Mouse (Mus musculus): ENCODE results near the gene Snrpd3.
A peak's percentile ranks its signal among the peaks of the same experiment; 100 is the strongest.
"Not testable (repeated sequence)": the region's sequence is repeated elsewhere in the genome, so short reads cannot be mapped to it uniquely, and the experiment has no call there.

The Snrpd3 gene

DNA sequence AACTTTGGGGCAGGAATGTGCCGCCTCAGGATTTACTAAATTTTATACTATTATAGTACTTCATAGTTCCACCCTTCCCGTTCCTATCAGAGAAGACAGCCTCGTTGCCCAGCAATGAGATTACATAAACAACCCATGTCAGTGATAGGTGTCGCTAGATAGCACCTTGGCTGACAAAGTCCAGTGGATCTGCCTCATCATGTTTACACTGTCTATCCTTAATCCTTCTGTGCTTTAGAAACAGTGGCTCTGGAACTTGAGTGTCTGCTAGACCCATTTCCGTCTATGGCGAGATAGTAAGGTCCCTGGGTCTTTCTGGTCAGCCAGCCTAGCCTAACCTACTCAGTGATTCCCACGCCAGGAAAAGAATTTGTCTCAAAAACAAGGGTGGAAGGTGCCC is 17.0 kb upstream of the Snrpd3 start:
- DNase-seq (ENCODE audit: low read depth, low spot score), result no peak

DNA sequence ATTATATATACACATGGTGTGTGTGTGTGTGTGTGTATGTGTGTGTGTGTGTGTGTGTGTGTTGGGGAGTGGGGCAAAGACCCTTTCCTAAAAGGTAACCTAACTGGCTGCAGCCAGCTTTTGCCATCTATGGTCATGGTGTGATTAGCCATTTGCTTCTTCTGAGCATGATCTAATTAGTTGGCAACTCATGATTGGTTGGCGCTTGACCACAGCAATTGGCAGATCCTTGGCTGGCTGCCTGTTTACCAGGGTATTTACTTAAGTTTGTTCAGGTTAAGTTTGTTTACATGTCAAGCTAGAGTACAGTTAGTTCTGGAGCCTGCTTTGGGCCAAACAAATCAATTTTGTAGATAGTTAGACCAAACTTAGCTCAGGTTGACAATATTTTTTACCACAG is 15.7 kb upstream of the Snrpd3 start:
- DNase-seq (ENCODE audit: low read depth, low spot score), result no peak

DNA sequence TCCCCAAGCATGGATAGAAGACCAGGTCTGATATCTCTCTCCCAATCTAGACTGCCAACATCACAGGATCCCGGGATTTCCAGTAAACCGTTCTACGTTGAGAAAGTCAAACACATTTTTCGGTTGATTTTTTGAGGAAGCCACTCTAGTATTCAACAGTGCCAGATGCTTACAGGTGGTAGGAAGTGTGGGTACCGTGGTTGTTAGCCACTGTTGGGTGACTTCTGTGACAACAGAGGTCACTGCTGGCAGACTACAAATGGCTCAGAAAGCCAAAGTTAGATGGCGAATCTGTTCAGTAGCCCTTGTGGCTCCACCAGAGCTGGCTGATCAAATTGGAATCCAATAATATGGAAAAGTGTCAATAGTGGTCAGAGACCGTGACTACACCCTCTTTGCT is 13.7 kb upstream of the Snrpd3 start:
- DNase-seq (ENCODE audit: low read depth, low spot score), result no peak

DNA sequence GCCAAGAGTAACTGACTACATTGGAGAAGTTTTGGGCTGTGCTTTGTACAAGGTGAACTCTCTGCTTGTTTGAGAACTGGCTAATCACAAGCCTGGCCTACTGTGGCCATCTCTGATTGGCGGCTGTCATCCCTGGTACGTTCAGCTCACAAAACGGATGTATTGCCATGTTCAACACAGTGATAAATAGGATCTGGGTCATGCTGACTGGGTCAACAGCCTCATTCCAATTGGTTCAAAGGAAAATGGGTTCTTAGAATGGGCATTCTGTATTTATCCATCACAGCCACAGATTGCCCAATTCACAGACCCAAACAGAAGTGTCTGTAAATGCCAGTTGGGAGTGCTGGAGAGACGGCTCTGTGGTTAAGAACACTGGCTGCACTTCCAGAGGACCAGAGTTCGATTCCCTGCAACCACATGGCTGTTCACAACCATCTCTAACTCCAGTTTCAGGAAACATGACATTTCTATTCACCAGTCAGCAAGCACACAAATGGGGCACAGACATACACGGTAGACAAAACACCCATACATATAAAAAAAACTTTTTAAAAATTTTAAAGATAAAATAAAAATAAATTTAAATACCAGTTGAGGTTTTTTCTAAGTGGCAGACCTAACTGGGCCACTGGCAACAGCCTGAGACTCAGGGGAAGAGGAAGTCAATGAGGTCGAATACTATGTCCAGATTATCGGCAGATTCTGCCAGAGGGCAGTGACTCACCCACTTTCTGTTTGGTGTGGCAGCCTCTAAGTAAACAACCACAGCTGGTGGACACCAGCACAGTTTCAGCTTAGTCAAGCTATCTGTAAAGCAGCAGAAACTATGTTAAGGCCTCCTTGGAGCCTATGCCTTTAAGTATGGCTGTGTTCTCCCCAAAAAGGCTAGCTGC is 12.9 kb upstream of the Snrpd3 start:
- no peak for DNase-seq (ENCODE audit: low read depth, low spot score)

DNA sequence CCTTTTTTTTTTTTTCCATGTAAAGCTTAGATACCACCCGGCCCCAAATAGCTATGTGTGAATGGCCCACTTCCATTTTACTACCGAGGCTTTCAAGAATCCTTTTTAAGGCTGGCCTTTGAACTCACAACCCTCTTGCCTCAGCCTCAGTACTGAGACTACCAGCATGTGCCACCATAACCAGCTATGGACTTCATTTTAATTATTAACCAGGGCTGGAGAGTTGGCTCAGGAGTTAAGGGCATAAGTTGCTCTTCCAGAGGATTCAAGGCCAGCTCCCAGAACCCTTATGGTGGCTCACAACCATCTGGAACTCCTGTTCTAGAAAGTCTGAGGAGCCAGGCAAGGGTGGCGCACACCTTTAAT is 12.2 kb upstream of the Snrpd3 start:
- no peak for DNase-seq (ENCODE audit: low read depth, low spot score)

DNA sequence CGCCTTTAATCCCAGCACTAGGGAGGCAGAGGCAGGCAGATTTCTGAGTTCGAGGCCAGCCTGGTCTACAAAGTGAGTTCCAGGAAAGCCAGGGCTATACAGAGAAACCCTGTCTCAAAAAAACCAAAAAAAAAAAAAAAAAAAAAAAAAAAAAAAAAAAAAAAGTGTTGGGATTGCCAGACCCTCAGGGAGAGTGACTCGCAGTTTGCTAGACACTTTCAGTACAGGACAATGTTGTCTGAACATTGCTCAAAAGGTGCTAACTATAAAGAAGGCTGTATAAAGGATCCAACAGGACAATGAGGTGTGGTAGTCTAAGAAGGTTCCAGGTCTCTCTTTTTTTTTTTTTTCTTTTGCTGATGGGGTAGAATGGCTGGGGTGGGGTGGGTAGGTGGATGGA is 11.4 kb upstream of the Snrpd3 start:
- not testable (repeated sequence) for DNase-seq (ENCODE audit: low read depth, low spot score)

DNA sequence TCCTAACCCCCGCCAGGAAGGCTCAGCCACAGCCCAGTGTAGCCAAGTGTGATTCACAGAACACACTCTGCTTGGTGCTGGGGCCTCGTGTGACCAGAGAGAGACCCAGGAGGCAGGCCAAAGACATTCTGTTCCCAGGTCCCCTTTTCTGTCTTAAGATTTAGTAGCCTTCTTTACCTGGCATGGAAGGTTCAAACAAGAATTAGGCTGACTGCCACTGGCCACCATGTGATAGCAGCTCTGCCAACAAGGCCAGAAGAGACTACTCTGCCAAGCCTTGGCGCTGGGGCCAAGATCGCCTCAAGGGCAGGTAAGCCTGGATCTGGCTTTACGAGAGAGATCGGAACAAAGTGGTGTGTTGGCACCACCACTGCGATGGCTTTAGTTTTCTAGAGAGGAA is 6.9 kb upstream of the Snrpd3 start:
- no peak for DNase-seq (ENCODE audit: low read depth, low spot score)

DNA sequence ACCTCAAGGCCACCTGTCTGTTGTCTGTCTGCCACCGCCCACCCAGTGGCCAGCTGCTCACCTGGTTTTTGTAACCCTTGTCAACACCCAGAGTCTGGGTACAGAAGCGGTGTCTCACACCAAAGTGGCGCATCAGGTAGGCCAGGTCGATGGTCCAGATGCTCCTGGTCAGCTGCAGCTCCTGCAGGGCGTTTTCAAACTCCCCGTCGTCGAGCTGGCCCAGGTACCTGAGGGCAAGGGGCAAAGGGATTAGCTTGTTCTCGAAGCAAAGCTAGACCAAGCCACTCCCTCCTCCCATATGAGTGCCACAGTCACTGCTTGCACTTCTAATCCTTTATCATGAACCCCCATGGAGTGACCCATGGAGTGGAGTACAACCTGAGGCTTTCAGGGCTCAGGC is 6.3 kb upstream of the Snrpd3 start:
- DNase-seq (ENCODE audit: low read depth, low spot score), result no peak

DNA sequence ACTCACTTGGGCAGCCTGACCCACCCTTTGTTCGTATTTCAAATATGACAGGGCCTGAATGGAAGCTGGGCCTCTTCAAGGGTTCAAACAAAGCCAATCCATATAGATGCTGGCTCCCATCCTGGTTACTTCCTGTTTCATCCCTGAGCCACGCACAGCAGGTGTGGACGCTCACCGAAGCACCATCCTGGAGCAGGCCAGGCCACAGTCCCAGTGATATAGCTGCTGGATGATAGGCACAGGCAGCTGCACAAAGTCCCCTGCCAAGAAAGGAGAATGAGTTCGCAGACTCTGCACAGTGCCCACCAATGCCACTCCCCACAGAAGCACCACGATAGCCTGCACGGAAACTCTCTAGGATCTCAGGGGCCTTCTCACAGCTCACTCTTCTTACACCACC is 5.5 kb upstream of the Snrpd3 start:
- DNase-seq (ENCODE audit: low read depth, low spot score), result no peak

DNA sequence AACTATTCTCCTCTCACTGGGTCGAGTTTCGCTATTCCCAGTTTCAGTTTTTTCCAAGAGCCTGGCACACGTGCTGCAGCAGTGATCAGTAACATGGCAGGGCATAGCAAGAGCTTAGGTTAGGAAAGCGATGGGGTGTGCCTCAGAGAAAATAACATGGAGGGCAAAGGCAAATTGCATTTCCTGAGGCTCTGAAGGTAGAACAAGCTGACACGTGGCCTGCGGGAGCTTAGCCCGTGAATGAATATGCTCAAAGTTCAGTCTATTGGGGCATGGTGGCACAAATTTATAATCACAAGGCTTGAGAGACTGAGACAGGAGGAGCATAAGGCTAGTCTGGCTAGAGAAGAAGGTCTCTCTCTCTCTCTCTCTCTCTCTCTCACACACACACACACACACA is 4.6 kb upstream of the Snrpd3 start:
- no peak for DNase-seq (ENCODE audit: low read depth, low spot score)

DNA sequence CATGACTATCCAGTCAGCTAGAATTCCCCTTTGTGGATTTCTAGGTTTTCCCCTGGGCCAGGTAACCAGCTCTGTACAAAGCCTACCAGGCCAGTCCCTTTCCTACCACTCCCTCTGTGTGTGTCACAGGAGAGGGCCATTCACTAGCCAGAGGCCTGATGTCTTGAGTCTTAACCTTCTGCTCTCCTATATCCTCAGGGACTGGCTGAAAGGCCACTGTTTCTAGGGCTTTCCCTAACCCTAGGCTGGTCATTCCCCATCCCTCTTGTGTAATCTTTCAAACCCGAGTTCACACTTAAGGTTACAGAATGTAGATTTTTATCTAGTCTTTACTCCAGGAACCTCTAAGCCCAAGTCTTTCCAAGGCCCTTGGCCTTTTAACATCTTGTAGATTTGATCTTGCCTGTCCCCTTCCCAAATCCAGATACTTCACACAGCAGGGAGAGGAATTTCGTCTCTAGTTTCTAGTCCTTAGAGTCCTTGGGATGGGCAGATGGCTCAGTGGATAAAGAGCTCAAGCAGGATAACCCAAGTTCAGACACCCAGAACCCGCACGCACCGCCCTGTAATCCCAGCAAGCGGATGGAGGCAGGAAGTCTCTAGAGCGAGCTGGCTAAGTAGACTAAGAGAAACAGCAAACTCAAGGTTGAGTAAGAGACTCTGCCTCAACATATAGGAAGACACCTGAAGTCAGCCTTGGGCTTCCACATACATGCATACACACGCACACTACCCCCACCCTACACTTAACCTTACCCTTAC is 3.9 kb upstream of the Snrpd3 start:
- DNase-seq (ENCODE audit: low read depth, low spot score), result peak; percentile 62

DNA sequence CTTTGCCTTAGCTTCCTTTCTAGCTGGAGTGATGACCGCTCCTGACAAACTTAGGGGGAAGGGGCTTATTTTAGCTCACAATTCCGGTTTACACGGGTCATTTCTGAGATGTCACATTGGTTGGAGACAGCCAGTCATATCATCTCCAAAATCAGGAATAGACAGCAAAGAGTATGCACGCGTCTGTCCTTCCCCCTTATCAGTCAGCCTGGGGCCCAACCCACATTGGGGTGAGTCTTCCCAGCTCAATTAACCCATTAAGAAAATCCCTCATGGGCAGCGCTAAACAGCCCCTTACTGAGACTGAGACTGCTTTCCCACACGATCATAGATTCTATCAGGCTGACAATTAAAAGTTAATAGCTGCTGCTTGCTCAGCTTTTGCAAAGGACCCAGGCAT is 3.0 kb upstream of the Snrpd3 start:
- no peak for DNase-seq (ENCODE audit: low read depth, low spot score)

DNA sequence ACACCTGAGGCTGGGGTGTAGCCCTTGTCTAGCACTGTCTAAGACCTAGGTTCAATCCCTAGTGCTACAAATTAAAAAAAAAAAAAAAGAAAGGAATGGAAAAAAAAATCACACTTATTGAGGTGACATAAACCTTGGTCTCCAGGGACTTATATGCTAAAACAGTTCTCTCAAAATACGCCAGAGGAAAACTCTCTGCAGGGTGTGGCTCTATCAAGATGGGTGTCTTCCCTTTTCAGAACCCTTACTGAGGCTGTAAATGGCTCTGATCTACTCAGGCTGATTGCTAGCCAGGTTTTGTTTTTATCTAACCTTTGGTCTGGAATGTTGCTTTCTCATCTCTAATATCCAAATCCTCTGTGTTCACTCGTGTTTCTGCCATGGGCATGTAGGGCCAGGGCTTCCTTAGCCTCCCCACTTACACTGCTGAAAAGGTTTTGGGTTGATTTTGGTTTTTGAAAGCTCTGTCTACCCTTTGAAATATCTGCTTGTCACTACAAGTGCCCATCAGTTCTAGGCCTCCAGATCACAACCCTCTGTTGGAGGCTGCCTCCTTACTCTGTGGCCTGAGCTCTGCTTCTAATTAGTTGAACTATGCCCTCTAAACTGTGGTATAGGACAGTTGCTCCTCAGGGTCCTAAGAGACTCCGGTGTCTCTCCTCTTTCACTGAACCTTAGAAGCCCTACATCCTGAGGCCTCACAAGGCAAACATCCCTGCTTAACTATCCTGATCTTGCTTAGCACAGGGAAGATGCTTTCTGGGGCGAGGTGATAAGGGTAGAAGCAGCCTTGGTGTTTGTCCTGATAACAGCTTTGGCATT is 1.9 kb upstream of the Snrpd3 start:
- no peak for DNase-seq (ENCODE audit: low read depth, low spot score)

DNA sequence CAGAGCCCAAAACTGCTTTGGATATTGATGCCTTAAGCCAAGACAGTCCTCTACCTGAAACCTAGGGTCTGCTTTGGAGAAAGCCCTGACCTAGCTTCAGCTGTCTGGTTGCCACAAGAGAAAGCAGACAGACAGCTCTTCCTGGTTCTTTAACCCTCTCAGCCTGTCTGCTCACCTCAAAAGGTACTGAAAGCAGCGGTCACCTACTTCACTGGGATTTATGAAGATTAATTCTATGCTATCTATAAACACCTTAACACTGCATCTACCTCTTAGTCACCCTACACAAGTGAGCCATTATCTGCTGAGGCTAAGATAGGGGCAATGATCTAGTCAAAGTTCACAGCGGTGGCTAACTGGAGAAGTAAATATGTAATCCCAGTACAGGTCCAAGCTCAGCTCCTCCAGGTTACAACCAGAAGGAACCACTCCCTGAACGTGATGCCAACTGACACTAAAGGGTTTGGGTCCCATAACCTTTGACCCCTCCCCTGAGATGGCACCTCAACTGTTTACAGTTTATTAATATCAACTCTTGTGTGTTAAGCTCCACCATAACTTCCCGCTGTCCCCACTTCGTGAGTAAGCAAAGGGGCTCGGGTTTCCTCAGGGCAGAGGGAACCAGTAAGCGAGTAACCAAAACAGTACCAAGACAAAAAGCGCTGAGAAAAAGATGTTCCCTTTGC is 1.2 kb upstream of the Snrpd3 start:
- no peak for DNase-seq (ENCODE audit: low read depth, low spot score)

DNA sequence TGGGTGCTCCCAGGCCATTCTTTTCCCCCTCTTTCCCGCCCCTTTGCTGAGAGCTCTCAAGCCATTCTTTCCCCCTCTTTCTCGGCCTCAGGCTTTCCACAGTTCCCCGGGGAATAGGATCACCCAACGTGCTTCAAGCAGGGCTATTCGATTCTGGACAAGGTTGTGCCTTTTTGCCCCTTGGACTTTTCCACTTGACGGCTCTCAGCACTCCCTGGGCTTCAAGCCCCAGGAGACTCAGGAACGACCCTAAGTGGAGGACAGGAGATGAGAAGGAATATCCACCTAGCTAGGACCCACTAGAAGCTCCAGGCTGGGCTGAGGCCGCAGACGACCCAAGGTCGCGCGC is 653 bp upstream of the Snrpd3 start:
- DNase-seq (ENCODE audit: low read depth, low spot score), result no peak

DNA sequence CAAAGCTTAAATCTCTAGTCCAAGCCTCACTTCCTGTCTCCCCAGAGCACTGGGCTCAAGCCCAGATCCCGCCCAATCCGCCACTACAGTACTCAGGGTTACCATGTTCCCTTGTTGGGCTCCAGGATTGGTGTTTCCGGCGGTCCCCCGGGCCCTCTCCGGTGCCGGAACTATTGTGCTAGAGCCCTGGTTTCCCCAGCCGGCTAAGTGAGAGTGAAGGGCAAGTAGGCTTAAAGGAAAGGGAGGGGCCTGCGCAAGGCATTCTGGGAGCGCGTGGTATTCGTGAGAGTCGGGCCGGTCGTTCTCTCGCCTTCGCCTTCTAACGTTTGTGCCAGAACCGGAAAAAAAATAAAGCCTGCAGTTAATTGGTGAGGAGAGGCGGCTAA is 400 bp downstream of the Snrpd3 start, which contains the start of gene Gucd1:
Gene Gucd1 (minus strand): TSS at position 215 of the 386 bp plus-strand sequence.
- DNase-seq (ENCODE audit: low read depth, low spot score), result peak; percentile 94

DNA sequence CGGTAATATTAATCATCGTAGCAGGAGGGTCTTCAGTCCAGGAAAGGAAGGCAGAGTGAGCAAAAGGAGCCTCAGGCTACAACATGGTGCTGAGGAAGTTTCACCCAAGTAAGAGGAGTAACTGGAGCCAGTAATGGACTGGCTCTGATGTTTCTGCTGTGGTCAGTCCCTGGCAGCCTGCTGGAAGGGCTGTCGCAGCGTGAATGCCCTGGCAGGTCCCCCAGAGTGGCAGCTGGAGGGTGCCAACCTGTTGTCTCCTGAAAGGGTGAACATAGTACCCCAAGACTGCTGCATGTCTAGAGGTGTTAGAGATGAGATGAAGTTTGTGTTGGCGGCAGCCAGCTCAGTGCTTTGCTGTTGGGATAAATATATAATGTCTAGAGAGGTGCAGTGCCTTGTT is 3.2 kb downstream of the Snrpd3 start:
- DNase-seq (ENCODE audit: low read depth, low spot score), result no peak

DNA sequence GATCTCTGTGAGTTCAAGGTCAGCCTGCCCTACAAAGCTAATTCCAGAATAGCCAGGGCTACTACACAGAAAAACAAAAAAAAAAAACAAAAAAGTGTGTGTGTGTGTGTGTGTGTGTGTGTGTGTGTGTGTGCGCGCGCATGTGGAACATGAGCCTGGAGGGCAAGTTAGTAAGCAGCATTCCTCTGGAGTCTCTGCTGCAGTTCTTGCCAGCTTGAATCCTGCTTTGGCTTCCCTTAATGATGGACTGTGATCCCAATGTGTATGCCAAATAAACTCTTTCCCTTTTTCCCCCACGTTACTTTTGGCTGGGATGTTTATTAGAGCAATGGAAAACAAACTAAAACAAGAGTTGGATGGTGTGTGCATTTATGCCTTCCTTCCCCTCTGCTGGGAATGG is 4.3 kb downstream of the Snrpd3 start:
- no peak for DNase-seq (ENCODE audit: low read depth, low spot score)

DNA sequence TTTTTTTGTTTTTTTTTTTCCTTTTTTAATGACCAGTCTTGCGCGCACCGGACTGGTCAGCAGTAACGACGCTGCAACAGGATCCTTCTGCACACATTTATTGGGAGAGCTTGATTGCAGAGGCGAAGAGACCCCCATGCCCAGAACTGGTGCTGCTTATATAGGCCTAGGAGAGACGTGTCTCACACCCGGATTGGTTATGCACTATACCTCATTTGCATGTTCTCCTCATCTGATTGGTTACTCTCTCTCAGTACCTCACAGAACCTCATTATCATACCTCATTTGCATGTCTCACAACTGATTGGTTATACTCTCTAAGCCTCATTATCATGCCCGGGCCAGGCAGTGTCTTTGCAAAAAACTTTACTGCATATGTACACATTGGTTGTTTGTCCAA is 8.1 kb downstream of the Snrpd3 start:
- not testable (repeated sequence) for DNase-seq (ENCODE audit: low read depth, low spot score)

DNA sequence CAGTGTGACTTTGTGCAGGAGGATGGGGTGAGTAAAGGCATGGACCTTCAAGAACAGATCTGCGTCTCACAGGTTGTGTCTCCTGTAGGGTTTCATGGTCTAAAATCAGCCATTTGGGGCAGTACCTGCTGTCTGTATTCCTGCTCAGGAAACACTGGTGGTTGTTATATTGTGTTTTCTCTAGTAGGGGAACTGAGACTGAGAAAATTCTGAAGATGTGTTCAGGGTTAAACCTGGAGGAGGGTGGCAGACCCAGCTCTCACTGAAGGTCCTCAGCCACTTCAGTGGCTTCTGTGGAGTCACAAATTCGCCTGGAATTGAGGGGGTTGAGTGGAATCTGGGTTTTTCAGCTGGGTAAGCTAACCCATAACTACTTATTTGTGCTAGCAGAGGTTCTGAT is 13.0 kb downstream of the Snrpd3 start:
- no peak for DNase-seq (ENCODE audit: low read depth, low spot score)

DNA sequence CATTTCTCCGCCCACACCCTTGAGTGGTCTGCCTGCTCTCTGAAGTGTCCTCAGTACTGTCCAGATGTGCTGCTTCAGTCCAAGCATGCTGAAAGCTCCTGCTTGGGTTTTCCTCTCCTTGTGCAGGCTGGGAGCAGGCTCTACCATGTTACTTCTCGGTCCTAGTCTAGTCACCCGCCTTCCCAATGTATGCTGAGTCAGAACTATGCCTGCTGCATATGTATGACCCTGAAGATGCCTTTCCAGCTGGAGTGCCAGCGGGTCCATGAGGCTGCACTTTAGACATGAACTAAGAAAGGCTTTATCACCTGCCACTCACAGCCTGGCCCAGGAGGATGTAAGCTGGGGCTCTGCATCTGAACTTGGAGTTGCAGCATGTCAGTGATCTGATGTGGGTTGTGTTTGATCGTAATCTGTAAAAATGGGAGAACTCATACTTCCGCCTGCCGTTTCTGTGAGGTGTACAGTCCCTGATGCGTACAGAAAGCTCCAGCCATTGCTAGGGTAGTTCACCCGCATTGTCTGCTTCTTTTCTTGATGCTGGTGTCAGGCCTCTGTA is 14.3 kb downstream of the Snrpd3 start:
- DNase-seq (ENCODE audit: low read depth, low spot score), result no peak

Measured in retina, adult 2 months (tissue).